Mouse (Mus musculus) monocyte, adult 5-6 weeks (primary cell): ENCODE measurements around the gene Ttll8. TPM values are rescaled to one million over a fixed set of nuclear protein-coding genes. Genes with fewer than 3 reads are reported as not detected.

ENCODE experiments used
- ATAC-seq: fragments of 153-309, 156-312 bp; replicated peaks from 2 replicates; pipeline ENCODE4 v1.8.0; 2017; ENCODE audit warnings: mild to moderate bottlenecking; ENCODE audit not compliant: low TSS enrichment, insufficient number of reproducible peaks, severe bottlenecking, poor library complexity, low FRiP score
- total RNA-seq: library from RNA; stranded (forward); fragments of 200-1000, 200-491, 200-594 nt; gene quantifications from 3 replicates; pipeline ENCODE4 v1.2.3, GENCODE M21; 2017

Gene Ttll8
- total RNA-seq, 1 experiment from 2014 or later = not detected

- no peak for ATAC-seq
Observed at GRCm38 (mm10) chr15:88934141-88934540, 20.1 kb downstream of the Ttll8 start.

DNA sequence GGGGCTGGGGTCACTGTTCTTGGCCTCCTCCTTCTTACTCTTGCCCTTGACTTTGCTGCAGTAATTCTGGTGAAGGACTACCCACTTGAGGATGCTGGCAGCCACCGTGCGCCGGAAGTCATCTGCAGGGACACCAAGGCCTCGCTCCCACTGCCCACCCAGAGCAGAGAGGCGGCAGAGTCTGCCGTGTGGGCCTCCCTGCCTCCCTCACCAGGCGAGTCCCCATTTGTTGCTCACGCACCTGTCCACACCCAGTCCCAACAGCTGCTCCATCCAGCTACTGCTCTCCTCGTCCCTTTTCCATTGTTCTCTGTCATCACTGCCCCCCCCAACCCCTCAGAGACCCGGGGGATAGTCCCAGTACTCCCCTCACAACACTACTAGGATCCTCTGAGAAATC is 21.6 kb downstream of the Ttll8 start:
- no peak for ATAC-seq

DNA sequence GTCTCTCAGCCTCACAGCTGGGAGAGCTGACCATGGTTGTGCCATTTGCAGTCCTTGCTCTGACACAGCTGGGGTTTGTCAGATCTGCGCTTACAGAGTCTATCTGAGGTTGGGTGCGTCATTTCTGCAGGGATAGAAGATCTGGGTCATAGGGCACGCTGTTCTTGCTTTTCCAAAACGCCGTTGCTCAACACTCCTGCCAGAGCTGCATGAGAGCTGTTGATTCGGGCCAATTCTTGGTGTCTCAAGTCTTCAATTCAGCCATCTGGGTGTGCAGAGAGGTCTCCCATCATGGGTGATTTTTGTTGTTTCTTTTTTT is 32.3 kb downstream of the Ttll8 start:
- no peak for ATAC-seq

DNA sequence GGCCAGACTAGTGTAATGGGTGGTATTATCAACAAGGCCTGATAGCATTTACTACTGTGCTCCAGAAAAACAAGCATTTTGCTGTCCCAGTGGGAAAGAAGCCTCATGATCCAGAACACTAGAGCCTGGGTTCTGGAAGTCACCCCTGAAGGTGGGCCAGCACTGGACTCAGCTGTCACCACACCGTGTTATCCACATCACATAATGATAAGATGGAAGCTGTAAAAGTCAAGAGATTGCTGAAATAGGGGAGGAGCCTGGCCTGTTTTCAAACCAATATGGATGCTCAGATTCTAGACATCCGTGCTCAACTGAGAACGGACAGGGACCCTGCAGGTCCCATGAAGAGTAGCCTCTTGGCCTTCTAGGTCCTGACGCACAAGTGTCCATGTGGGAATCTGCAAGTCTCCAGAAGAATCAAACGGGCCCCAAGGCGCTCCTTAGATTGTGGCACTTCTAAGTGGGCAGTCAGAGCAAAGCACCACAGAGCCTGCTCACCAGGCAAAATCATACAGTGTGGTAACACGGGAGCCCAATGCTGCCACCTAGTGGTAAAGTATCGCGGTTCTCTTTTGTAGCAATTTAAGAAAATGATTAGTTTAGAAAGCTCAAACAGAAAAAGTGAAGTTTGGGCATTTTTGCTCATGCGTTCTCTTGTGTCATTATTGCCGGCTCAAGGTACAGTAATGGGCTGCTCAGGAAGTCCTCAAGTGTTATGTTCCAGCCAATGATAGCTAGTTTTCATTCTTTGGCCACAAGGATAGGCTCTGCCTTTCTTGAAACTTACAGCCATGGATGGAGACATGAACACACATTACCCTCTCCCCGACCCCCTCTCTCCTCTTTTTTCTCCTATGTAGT is 32.9 kb downstream of the Ttll8 start:
- ATAC-seq = 0 out of 2 replicates have a peak, but pooled peaks have one; percentile 44

- ATAC-seq = no peak
Observed at GRCm38 (mm10) chr15:88920065-88920464, 34.2 kb downstream of the Ttll8 start.

DNA sequence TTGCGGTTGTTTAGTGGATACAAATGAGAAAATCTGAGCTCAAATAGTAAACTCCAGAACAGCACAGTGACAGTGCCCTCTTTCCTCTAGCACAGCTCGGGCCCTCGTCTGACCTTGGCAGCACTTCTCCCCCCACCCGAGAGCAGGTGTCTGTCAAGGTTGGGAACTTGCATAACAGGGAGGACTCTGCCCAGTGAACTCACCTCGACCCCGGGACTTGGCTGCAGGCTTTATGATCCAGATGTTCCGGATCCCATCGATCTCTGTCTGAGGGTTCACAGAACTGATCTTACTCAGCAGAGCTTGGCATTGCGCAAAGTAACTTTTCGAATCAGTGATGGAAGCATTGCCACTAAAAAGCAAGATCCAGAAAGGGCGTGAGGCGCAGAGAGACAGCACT is 34.9 kb downstream of the Ttll8 start:
- no peak for ATAC-seq

DNA sequence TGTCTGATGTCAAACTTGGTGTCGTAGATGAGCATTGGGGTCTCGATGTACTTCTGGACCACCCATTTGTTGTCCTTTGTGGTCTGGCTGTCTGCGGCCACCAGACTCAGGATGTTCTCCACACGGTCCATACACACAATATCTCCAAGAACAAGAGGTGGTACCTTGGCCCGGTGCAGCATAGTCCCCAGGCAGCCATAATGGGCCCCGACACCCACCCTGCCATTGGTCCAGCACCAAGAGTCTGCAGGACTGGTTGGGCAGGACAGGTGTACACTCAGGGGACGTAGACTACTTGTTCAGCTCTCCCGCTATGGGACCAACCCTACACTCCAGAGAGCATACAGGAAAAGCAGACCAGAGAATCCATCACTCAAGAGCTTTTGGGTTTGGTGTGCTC is 37.1 kb downstream of the Ttll8 start:
- no peak for ATAC-seq

DNA sequence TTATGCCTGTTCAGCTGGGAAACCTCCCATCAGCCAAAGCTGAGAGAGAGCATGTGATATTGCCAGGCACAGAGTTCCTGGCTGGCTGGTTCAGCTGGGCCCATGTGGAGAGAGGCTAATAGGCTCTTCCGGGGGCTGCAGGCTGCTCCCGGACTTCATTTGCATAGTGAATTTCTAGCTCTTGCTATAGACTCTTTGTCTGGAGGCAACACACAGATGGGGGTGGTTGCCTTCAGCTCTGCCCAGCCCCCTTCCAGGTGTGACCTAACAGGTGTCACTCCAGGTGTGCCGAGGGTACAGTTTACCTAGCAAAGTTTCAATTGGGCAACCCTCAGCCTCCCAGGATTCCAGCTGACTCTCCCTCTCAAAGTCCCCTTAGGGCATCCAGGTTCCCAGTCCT is 37.9 kb downstream of the Ttll8 start:
- ATAC-seq = no peak

- no peak for ATAC-seq
Observed at GRCm38 (mm10) chr15:88915046-88915445, 39.2 kb downstream of the Ttll8 start.

- no peak for ATAC-seq
Observed at GRCm38 (mm10) chr15:88906347-88906746, 47.9 kb downstream of the Ttll8 start.

DNA sequence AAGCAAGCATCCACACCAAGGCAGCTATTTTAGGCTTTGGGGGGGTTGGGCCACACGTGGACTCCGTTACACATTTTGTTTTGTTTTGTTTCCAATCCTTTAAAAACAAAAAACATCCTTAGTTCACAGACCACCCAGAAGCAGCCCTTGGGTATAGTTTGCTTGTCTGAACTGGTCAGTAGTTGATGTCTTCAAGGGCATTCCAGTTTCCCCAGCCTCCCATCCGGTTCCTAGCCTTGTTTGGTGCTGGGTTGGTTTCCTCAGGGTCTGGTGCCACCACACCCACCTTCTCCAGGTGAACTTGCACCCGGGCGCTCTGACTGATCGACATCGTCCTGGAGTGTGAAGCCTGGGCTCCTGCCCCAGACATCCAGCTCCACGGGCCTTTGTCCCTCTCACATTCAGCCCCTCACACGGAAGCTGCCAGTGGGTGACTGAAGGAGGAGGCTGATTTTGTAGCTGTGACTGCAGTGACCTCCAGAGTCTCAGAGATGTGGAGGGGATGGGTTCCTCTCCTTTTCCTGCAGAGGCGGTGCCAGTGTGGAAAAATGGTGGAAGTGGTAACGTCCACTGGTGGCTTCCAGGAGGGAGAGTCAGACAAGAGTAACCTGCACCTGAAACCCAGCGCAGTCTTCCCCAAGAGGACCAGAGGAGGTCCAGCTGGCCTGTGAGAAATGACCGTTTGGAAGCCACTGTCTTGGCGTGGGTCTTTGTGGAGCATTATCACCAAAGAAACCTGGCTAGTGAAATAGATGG is 50.0 kb downstream of the Ttll8 start:
- no peak for ATAC-seq

DNA sequence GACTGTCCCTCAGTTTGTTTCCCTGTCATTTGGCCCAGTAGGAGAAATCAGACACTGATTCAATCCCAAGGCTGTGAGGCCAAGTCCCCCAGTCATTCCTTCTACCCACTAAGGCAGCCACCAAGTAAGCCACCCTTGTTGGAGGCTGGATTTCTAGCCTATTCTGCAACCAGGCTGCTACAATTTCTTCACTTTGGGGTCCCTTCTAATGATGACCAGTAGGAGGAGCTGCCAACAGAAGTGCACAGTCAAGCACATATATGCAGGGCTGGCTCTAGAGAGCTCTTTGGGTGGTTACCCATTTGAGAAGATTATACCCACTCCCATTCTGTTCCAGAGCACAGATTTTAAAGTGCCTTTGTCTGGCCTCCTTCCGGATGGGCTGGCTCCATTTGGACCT is 51.1 kb downstream of the Ttll8 start:
- no peak for ATAC-seq

DNA sequence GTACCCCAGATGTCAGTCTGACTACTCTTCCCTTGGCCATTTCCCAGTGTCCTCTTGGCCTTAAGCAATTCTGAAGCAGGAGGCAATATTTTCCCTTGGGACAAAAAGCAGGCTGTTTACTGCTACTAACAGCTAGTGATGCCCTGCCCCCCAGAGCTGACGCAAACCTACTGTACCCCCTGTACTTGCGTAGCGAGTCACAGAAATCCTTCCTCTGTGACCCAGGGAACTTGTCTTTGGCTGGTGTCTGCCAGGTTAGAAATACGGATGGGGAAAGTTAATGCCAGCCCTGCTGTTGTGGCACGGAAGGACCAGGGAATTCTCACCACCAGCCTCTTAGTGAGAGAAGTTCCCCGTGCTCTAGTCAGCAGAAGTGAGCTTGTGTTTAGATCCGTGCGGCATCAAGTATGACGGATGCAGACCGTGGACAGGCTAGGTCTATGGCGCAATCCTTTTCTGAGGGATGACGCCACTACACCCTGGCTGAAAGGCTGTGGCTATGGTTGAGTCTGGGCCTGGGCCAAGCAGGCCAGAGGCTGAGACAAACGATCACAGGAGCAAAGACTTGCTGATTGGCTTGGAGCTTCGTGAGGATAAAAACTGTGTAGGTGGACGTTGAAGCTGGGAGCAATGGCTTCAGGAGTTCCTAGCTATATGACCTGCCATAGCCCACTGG is 51.9 kb downstream of the Ttll8 start:
- ATAC-seq = no peak

DNA sequence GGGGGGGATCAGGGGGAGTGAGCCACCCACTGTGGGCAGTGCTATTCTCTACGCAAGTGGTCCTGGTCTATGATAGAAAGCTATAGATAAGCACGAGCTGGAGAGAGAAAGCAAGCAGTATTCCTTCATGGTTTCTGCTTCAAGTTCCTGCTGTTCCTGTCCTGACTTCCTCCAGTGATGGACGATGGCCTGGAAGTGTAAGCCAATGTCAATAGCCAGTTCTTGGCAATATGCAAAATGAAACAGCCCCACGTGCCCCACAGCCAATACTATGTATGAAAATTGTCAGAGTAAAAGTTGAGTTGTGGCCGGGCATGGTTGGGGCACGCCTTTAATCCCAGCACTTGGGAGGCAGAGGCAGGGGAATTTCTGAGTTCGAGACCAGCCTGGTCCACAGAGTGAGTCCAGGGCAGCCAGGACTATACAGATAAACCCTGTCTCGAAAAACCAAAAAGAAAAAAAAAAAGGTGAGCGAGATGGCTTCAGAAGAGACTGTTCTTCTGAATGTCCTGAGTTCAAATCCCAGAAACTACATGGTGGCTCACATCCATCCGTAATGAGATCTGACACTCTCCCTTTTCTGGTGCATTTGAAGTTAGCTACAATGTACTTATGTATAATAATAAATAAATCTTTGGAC is 57.8 kb downstream of the Ttll8 start:
- no peak for ATAC-seq

DNA sequence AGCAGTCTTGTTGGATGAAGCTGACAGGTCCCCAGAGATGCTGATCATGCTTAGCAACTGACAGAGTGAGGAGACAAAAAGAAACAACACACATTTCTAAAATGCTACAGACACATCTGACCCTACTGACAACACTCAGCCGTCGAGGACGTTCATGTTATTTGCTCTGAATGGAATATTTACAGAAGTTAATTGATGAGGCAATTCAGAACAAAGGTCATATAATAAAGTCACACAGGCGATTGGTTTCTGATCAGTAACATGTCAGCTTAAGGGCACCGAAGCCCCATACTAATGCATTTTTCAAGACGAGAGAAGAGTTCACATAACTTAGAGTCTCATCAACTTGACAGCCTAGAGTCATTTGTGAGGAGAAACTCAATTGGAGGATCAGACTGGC is 58.3 kb downstream of the Ttll8 start:
- no peak for ATAC-seq

DNA sequence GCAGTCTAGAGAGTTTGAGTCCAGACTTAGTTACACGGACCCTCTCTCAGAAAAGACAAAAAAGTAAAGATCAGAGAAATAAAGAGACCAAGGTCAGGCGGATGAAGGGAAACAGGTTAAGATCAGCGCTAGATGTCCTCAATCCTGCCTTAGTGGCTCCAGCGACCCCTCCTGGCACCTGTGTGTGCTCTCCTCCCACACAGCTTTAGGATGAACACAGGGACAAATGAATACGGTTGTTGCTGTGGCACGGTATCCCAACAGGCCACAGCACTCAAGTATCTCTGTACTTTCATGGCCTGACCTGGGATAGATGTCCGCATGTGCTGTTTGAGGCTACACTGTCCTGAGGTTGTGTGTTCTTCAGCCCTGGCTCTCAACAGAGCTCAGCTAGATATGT is 59.1 kb downstream of the Ttll8 start:
- ATAC-seq = no peak

GRCm38 (mm10) chr15:88892876-88893275 is 61.3 kb downstream of the Ttll8 start:
- ATAC-seq = no peak

DNA sequence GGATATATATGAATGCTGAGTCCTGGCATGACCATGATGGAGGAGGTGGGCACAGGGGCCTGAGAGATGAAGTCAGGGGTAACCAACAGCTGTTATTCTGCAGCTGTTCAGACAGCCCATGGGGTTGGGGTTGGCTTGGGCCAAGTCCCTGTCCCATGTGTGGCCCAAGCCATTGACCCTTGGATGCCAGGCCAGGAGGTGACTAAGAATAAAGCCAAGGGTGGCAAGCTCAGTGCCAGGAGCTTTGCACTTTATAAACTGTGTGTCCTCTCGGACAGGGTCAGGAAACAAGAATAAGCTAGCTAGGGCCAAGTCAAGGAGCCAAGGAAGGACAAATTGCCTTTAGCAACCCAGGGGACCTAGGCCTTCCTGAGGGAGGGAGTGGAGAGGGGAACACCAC is 62.0 kb downstream of the Ttll8 start:
- no peak for ATAC-seq

DNA sequence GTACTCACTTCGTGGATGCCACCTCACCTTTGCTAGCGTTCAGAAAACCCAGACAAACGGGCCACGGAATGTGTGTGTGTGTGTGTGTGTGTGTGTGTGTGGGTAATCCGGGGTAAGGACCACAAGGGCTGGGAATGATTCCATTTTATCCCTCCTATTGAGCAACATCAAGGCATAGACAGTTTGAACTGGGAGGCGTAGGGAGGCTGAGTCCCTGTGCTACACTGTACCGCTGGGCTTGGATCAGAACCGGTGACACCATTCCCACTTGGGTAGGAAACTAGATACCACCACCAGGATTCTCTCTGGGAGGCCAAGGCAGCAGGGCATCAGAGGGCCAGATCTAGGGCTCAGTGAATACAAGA is 62.6 kb downstream of the Ttll8 start:
- no peak for ATAC-seq
